Mouse (Mus musculus) kidney, embryonic 15.5 days (tissue): ENCODE results near the gene Ltn1. TPM values are rescaled to one million over a fixed set of nuclear protein-coding genes. Genes with fewer than 3 reads are reported as not detected.

Experiments
- ATAC-seq: fragments of 200-750 bp; cut with Nextera tagmentation; replicated peaks from 2 replicates; pipeline ENCODE4 v1.8.0; 2017; ENCODE audit warnings: moderate TSS enrichment; ENCODE audit not compliant: low FRiP score
- H3K27ac ChIP-seq: fragments of 300-500 bp; sonication (generic); 2 replicates; pipeline ENCODE4 v1.5.1; 2015; ENCODE audit warnings: mild to moderate bottlenecking, inconsistent platforms
- H3K27me3 ChIP-seq: fragments of 300-500 bp; sonication (generic); 2 replicates; pipeline ENCODE4 v1.6.1; 2015; ENCODE audit warnings: inconsistent platforms
- H3K36me3 ChIP-seq: fragments of 300-500 bp; sonication (generic); 2 replicates; pipeline ENCODE4 v1.6.1; 2015; ENCODE audit warnings: inconsistent platforms
- H3K4me1 ChIP-seq: fragments of 300-500 bp; sonication (generic); 2 replicates; pipeline ENCODE4 v1.6.1; 2015; ENCODE audit warnings: inconsistent platforms
- H3K4me2 ChIP-seq: fragments of 300-500 bp; sonication (generic); 2 replicates; pipeline ENCODE4 v1.6.1; 2015; ENCODE audit warnings: moderate library complexity, mild to moderate bottlenecking, inconsistent platforms
- H3K4me3 ChIP-seq: fragments of 300-500 bp; sonication (generic); replicated peaks from 2 replicates; pipeline ENCODE4 v1.5.1; 2015; ENCODE audit warnings: mild to moderate bottlenecking, inconsistent platforms
- H3K9ac ChIP-seq: fragments of 300-500 bp; sonication (generic); 2 replicates; pipeline ENCODE4 v1.6.1; 2015; ENCODE audit warnings: mild to moderate bottlenecking, inconsistent platforms
- H3K9me3 ChIP-seq: fragments of 300-500 bp; sonication (generic); replicated peaks from 2 replicates; pipeline ENCODE4 v1.6.1; 2016; ENCODE audit warnings: inconsistent platforms
- WGBS: fragments of 180-500 bp; shearing (Covaris S2); methylation state at CpG from one replicate; pipeline ENCODE4 v1.1.7; 2015; ENCODE audit warnings: mixed read lengths; 5-methylcytosine and 5-hydroxymethylcytosine counted together
- polyA plus RNA-seq: library from polyadenylated mRNA; unstranded; fragments of >200 nt; fragmentation: Nextera tagmentation; extraction: Ambion mirVana; gene quantifications from 2 replicates; pipeline ENCODE4 v1.2.1, GENCODE M21; 2015

Ltn1 gene
- 26.9 and 28.4 TPM in 2 replicates for polyA plus RNA-seq

- H3K27me3 ChIP-seq: no peaks in the 10 kb centered on the region
- ATAC-seq: peak; percentile 99
- peaks cover 7% of the 10 kb centered on the region; the same call in 1 of the 2 replicates for H3K4me1 ChIP-seq
- H3K4me3 ChIP-seq: peak within 1 kb of the TSS; percentile 97
- peak within 1 kb of the TSS; percentile 74 for H3K9ac ChIP-seq
- H3K27ac ChIP-seq: peak within 1 kb of the TSS; percentile 75; the same call in 1 of the 2 replicates
- under 1% methylated on average over 56 of the region's 56 CpGs for WGBS
- H3K4me2 ChIP-seq: peak within 1 kb of the TSS; percentile 79
- H3K36me3 ChIP-seq: peaks cover 2% of the 10 kb centered on the region; the same call in 1 of the 2 replicates
- no peaks in the 10 kb centered on the region for H3K9me3 ChIP-seq
Observed at GRCm38 (mm10) chr16:87432033-87432814, at the start of gene Ltn1. TSS of gene Ltn1 (minus strand) at chr16:87432612.

GRCm38 (mm10) chr16:87470579-87470978 is 38.2 kb upstream of the Ltn1 start:
- no peak overlapping the region for H3K9ac ChIP-seq
- 89% methylated on average over 4 of the region's 4 CpGs for WGBS
- H3K4me3 ChIP-seq: no peak overlapping the region
- H3K27me3 ChIP-seq: no peaks in the 10 kb centered on the region
- no peaks in the 10 kb centered on the region for H3K9me3 ChIP-seq
- H3K27ac ChIP-seq: no peak overlapping the region
- no peak for ATAC-seq
- H3K4me2 ChIP-seq: no peak overlapping the region
- no peaks in the 10 kb centered on the region for H3K4me1 ChIP-seq
- peaks cover 85% of the 10 kb centered on the region for H3K36me3 ChIP-seq

GRCm38 (mm10) chr16:87458752-87459151 is 26.3 kb upstream of the Ltn1 start:
- H3K36me3 ChIP-seq: peaks cover 41% of the 10 kb centered on the region
- 96% methylated on average over 3 of the region's 3 CpGs for WGBS
- ATAC-seq: no peak
- H3K4me3 ChIP-seq: no peak overlapping the region
- H3K9me3 ChIP-seq: no peaks in the 10 kb centered on the region
- H3K4me2 ChIP-seq: no peak overlapping the region
- no peak overlapping the region for H3K9ac ChIP-seq
- H3K27me3 ChIP-seq: no peaks in the 10 kb centered on the region
- H3K27ac ChIP-seq: no peak overlapping the region
- H3K4me1 ChIP-seq: peaks cover 22% of the 10 kb centered on the region

GRCm38 (mm10) chr16:87455180-87455611 is 22.8 kb upstream of the Ltn1 start:
- Histone ChIP-seq H3K4me3 (peak overlapping the region; percentile 83), H3K27me3 (no peaks in the 10 kb centered on the region), H3K9ac (peak overlapping the region; percentile 77), H3K27ac (peak overlapping the region; percentile 82), H3K36me3 (peaks cover 12% of the 10 kb centered on the region), H3K9me3 (no peaks in the 10 kb centered on the region), H3K4me2 (peak overlapping the region; percentile 86), H3K4me1 (peaks cover 22% of the 10 kb centered on the region)
- peak; percentile 78 for ATAC-seq
- WGBS: under 1% methylated on average over 38 of the region's 38 CpGs

GRCm38 (mm10) chr16:87454419-87455179 is 22.2 kb upstream of the Ltn1 start, which contains the start of gene Usp16:
TSS of gene Usp16 (plus strand) at chr16:87454703.
- WGBS: 7% methylated on average over 45 of the region's 45 CpGs
- peak; percentile 97 for ATAC-seq
- peak within 1 kb of the TSS; percentile 83 for H3K4me3 ChIP-seq
- peak within 1 kb of the TSS; percentile 82 for H3K27ac ChIP-seq
- peak within 1 kb of the TSS; percentile 77 for H3K9ac ChIP-seq
- peaks cover 9% of the 10 kb centered on the region for H3K36me3 ChIP-seq
- H3K4me1 ChIP-seq: peaks cover 22% of the 10 kb centered on the region
- no peaks in the 10 kb centered on the region for H3K27me3 ChIP-seq
- H3K9me3 ChIP-seq: no peaks in the 10 kb centered on the region
- H3K4me2 ChIP-seq: peak within 1 kb of the TSS; percentile 86

GRCm38 (mm10) chr16:87453226-87453625 is 20.8 kb upstream of the Ltn1 start:
- no peak for ATAC-seq
- H3K9ac ChIP-seq: no peak overlapping the region
- 90% methylated on average over 2 of the region's 2 CpGs for WGBS
- no peaks in the 10 kb centered on the region for H3K9me3 ChIP-seq
- no peaks in the 10 kb centered on the region for H3K36me3 ChIP-seq
- H3K4me2 ChIP-seq: no peak overlapping the region
- no peak overlapping the region for H3K27ac ChIP-seq
- no peak overlapping the region for H3K4me3 ChIP-seq
- no peaks in the 10 kb centered on the region for H3K27me3 ChIP-seq
- peaks cover 22% of the 10 kb centered on the region for H3K4me1 ChIP-seq

GRCm38 (mm10) chr16:87445528-87445927 is 13.1 kb upstream of the Ltn1 start:
- no peak overlapping the region for H3K4me2 ChIP-seq
- WGBS: 95% methylated on average over 3 of the region's 3 CpGs
- no peaks in the 10 kb centered on the region for H3K36me3 ChIP-seq
- no peak for ATAC-seq
- H3K27me3 ChIP-seq: no peaks in the 10 kb centered on the region
- no peak overlapping the region for H3K4me3 ChIP-seq
- no peak overlapping the region for H3K9ac ChIP-seq
- H3K9me3 ChIP-seq: no peaks in the 10 kb centered on the region
- H3K4me1 ChIP-seq: peaks cover 11% of the 10 kb centered on the region
- H3K27ac ChIP-seq: no peak overlapping the region

GRCm38 (mm10) chr16:87445110-87445509 is 12.7 kb upstream of the Ltn1 start:
- ATAC-seq: no peak
- Histone ChIP-seq H3K4me3 (no peak overlapping the region), H3K9me3 (no peaks in the 10 kb centered on the region), H3K27me3 (no peaks in the 10 kb centered on the region), H3K27ac (no peak overlapping the region), H3K4me2 (no peak overlapping the region), H3K36me3 (no peaks in the 10 kb centered on the region), H3K9ac (no peak overlapping the region), H3K4me1 (peaks cover 11% of the 10 kb centered on the region)

GRCm38 (mm10) chr16:87444071-87444470 is 11.7 kb upstream of the Ltn1 start:
- peaks cover 16% of the 10 kb centered on the region for H3K4me1 ChIP-seq
- H3K36me3 ChIP-seq: no peaks in the 10 kb centered on the region
- H3K27ac ChIP-seq: no peak overlapping the region
- H3K9me3 ChIP-seq: no peaks in the 10 kb centered on the region
- no peak overlapping the region for H3K4me2 ChIP-seq
- 46% methylated on average over 1 of the region's 1 CpGs for WGBS
- no peaks in the 10 kb centered on the region for H3K27me3 ChIP-seq
- H3K9ac ChIP-seq: no peak overlapping the region
- ATAC-seq: no peak
- H3K4me3 ChIP-seq: no peak overlapping the region

GRCm38 (mm10) chr16:87443245-87443644 is 10.8 kb upstream of the Ltn1 start:
- H3K27ac ChIP-seq: no peak overlapping the region
- no peak overlapping the region for H3K4me3 ChIP-seq
- peaks cover 16% of the 10 kb centered on the region for H3K4me1 ChIP-seq
- ATAC-seq: no peak
- no peaks in the 10 kb centered on the region for H3K9me3 ChIP-seq
- H3K4me2 ChIP-seq: no peak overlapping the region
- H3K36me3 ChIP-seq: no peaks in the 10 kb centered on the region
- no peak overlapping the region for H3K9ac ChIP-seq
- no peaks in the 10 kb centered on the region for H3K27me3 ChIP-seq

GRCm38 (mm10) chr16:87442291-87442690 is 9.9 kb upstream of the Ltn1 start:
- Histone ChIP-seq H3K27me3 (no peaks in the 10 kb centered on the region), H3K4me3 (no peak overlapping the region), H3K9me3 (no peaks in the 10 kb centered on the region), H3K9ac (no peak overlapping the region), H3K36me3 (no peaks in the 10 kb centered on the region), H3K27ac (no peak overlapping the region), H3K4me1 (peaks cover 16% of the 10 kb centered on the region), H3K4me2 (no peak overlapping the region)
- 42% methylated on average over 5 of the region's 5 CpGs for WGBS
- no peak for ATAC-seq

- Histone ChIP-seq H3K27me3 (no peaks in the 10 kb centered on the region), H3K4me1 (peaks cover 16% of the 10 kb centered on the region), H3K27ac (no peak overlapping the region; the same call in 1 of the 2 replicates), H3K9ac (peak overlapping the region; percentile 84), H3K9me3 (no peaks in the 10 kb centered on the region), H3K36me3 (no peaks in the 10 kb centered on the region), H3K4me2 (peak overlapping the region; percentile 80), H3K4me3 (peak overlapping the region; percentile 94)
- no peak for ATAC-seq
- 26% methylated on average over 9 of the region's 9 CpGs for WGBS
Observed at GRCm38 (mm10) chr16:87441089-87441488, 8.7 kb upstream of the Ltn1 start.
